Comparison of ENCODE assay signal across 35 mouse cellular contexts in the genomic region with DNA sequence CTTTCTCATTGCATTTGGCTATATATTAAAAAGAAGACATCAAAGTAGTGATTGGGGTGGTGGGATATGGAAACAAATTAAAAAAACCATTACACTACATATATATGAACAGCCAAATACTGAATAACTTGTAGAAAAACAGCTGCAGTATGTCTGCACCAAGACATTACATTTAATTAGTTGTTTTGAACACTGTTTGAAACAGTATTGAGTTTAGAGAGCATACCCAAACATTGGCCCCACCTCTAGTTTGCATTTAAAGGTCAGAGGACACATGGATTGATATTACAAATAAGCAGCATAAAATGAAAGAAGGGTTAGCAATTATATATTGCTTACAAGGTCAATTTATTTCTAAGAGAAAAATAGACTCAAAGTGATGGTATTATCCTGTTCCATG.
"Had no signal": no experiment of that assay in that cellular context is flagged by ENCODE, and none has a peak within 500 bp of the region (broad histone marks: within the 10 kb centered on the region; RNA-seq: fewer than 3 reads in every experiment).

No protein-coding gene starts in this region.

- DNase-seq: heart, adult 2 months; heart, postnatal 10 days; heart, postnatal 14 days; heart, postnatal 36 days; heart, postnatal 4 days; kidney, adult 11 months; kidney, adult 18-20 months; kidney, adult 2 months; kidney, adult 8-10 months; kidney, adult 9 months; kidney, postnatal 10 days; kidney, postnatal 14 days; kidney, postnatal 25 days; kidney, postnatal 36 days; kidney, postnatal 4 days; layer of hippocampus, adult 9-11 months had no signal

- H3K27me3 ChIP-seq: heart, embryonic 12.5 days; heart, embryonic 13.5 days; heart, embryonic 15.5 days; hindbrain, embryonic 12.5 days; hindbrain, embryonic 13.5 days; hindbrain, embryonic 15.5 days; intestine, embryonic 15.5 days; kidney, embryonic 15.5 days had no signal

- ATAC-seq: hindbrain, embryonic 16.5 days; hindbrain, postnatal 0 days; inflammation-experienced regulatory T-cells, adult 6 months; intestine, embryonic 15.5 days; intestine, embryonic 16.5 days; intestine, postnatal 0 days had no signal

- H3K4me2 ChIP-seq: heart, embryonic 11.5 days; heart, embryonic 12.5 days; heart, embryonic 13.5 days; heart, embryonic 15.5 days; hindbrain, embryonic 12.5 days; hindbrain, embryonic 13.5 days; hindbrain, embryonic 14.5 days; hindbrain, embryonic 15.5 days; intestine, embryonic 15.5 days; kidney, embryonic 15.5 days had no signal

- H3K9me3 ChIP-seq: heart, embryonic 10.5 days; heart, embryonic 13.5 days; heart, embryonic 15.5 days; hindbrain, embryonic 10.5 days; hindbrain, embryonic 12.5 days; hindbrain, embryonic 13.5 days; hindbrain, embryonic 15.5 days; intestine, embryonic 15.5 days; kidney, embryonic 15.5 days had no signal

- H3K4me1 ChIP-seq: heart, embryonic 10.5 days; heart, embryonic 12.5 days; heart, embryonic 13.5 days; heart, embryonic 15.5 days; hindbrain, embryonic 10.5 days; hindbrain, embryonic 12.5 days; hindbrain, embryonic 13.5 days; hindbrain, embryonic 15.5 days; intestine, embryonic 15.5 days; kidney, embryonic 15.5 days had no signal

- H3K4me3 ChIP-seq: heart, adult 2 months; heart, embryonic 10.5 days; heart, embryonic 12.5 days; heart, embryonic 13.5 days; heart, embryonic 15.5 days; hindbrain, embryonic 10.5 days; hindbrain, embryonic 12.5 days; hindbrain, embryonic 13.5 days; hindbrain, embryonic 15.5 days; intestine, embryonic 15.5 days; kidney, embryonic 15.5 days; layer of hippocampus, adult 2 months had no signal

- H3K27ac ChIP-seq: heart, adult 2 months; heart, embryonic 10.5 days; heart, embryonic 13.5 days; heart, embryonic 15.5 days; hindbrain, embryonic 10.5 days; hindbrain, embryonic 12.5 days; hindbrain, embryonic 13.5 days; hindbrain, embryonic 14.5 days; hindbrain, embryonic 15.5 days; hindbrain, postnatal 0 days; intestine, embryonic 15.5 days; kidney, embryonic 15.5 days; kidney, postnatal 0 days; layer of hippocampus, adult 2 months had no signal

- H3K9ac ChIP-seq: heart, embryonic 12.5 days; heart, embryonic 13.5 days; heart, embryonic 15.5 days; hindbrain, embryonic 12.5 days; hindbrain, embryonic 13.5 days; hindbrain, embryonic 14.5 days; hindbrain, embryonic 15.5 days; intestine, embryonic 15.5 days; kidney, embryonic 15.5 days had no signal

- H3K36me3 ChIP-seq: heart, embryonic 10.5 days; heart, embryonic 12.5 days; heart, embryonic 13.5 days; heart, embryonic 15.5 days; hindbrain, embryonic 10.5 days; hindbrain, embryonic 12.5 days; hindbrain, embryonic 13.5 days; hindbrain, embryonic 15.5 days; intestine, embryonic 15.5 days; kidney, embryonic 15.5 days had no signal
